Mouse (Mus musculus) hindbrain, embryonic 12.5 days (tissue): ENCODE data around the gene Fcgrt. TPM values are rescaled to one million over a fixed set of nuclear protein-coding genes. Genes with fewer than 3 reads are reported as not detected.

Source experiments
- ATAC-seq: fragments of 200-750 bp; cut with Nextera tagmentation; 2 replicates; pipeline ENCODE4 v1.8.0; 2017; ENCODE audit warnings: moderate TSS enrichment; ENCODE audit not compliant: low FRiP score
- H3K27ac ChIP-seq: fragments of 300-500 bp; sonication (generic); 2 replicates; pipeline ENCODE4 v1.5.1; 2016; ENCODE audit warnings: mild to moderate bottlenecking
- H3K27me3 ChIP-seq: fragments of 300-500 bp; sonication (generic); 2 replicates; pipeline ENCODE4 v1.6.1; 2016; ENCODE audit warnings: mild to moderate bottlenecking
- H3K36me3 ChIP-seq: fragments of 300-500 bp; sonication (generic); 2 replicates; pipeline ENCODE4 v1.6.1; 2016; ENCODE audit warnings: mild to moderate bottlenecking
- H3K4me1 ChIP-seq: fragments of 300-500 bp; sonication (generic); 2 replicates; pipeline ENCODE4 v1.6.1; 2016
- H3K4me2 ChIP-seq: fragments of 300-500 bp; sonication (generic); replicated peaks from 2 replicates; pipeline ENCODE4 v1.6.1; 2016; ENCODE audit warnings: mild to moderate bottlenecking
- H3K4me3 ChIP-seq: fragments of 300-500 bp; sonication (generic); 2 replicates; pipeline ENCODE4 v1.5.1; 2016; ENCODE audit warnings: mild to moderate bottlenecking
- H3K9ac ChIP-seq: fragments of 300-500 bp; sonication (generic); 2 replicates; pipeline ENCODE4 v1.6.1; 2016; ENCODE audit warnings: mild to moderate bottlenecking, moderate library complexity
- H3K9me3 ChIP-seq: fragments of 300-500 bp; sonication (generic); replicated peaks from 2 replicates; pipeline ENCODE4 v1.6.1; 2016; ENCODE audit warnings: mild to moderate bottlenecking
- WGBS: fragments of 180-500 bp; shearing (Covaris S2); methylation state at CpG from one replicate; pipeline ENCODE4 v1.1.7; 2016; 5-methylcytosine and 5-hydroxymethylcytosine counted together
- polyA plus RNA-seq: library from polyadenylated mRNA; unstranded; fragments of >200 nt; fragmentation: Nextera tagmentation; extraction: Ambion mirVana; gene quantifications from 2 replicates; pipeline ENCODE4 v1.2.1, GENCODE M21; 2016

Gene Fcgrt
- polyA plus RNA-seq, 1 experiment from 2014 or later = 20.2 TPM

DNA sequence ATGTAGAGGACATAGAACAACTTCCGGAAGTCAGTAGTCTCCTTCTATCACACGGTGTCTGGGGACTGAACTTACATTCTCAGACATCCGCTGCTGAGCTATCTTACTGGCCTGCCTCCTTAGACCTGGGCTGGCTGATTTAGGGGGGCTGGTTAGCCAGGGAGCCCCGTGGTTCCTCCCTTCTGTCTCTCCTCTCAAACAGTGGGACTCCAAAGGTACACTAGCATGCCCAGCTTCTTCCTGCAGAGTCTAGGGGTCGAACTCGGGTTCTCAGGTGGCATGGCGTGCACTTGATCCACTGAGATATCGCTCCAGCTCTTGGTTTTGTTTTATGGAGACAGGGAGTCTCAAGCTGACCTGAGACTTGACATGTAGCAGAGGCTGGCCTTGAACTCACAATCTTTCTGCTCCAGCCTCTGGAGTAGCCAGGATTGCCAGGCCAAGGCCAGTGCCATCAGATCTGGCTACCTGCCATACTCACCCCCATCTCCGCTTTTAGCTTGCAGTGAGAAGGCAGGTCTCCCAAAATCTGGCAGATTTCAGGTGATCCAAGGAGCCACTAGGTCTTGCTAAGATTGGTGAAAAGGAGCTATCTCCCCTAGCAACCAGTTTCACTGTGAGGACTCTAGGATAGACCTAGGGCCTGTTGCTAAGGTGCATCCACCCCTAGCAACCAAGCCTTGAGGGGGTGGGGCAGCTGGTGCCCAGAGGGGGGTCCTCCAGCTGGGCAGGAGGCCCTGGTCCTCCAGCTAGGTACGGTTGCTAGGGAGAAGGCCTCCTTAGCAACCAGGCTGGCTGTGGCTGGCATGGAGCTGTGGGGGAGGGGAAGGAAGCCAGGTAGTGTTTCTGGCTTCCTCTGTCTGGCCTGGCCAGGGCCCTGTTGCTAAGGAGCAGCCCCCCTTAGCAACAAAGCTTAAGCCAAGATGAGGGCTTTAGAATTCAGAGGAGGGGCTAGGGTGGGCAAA, 44.8 kb downstream of the Fcgrt start:
- Histone ChIP-seq H3K9me3 (no peaks in the 10 kb centered on the region), H3K27ac (peak overlapping the region; percentile 35; the same call in 1 of the 2 replicates), H3K36me3 (no peaks in the 10 kb centered on the region), H3K4me1 (peaks cover 31% of the 10 kb centered on the region), H3K4me2 (peak overlapping the region; percentile 15; the same call in 1 of the 2 replicates), H3K4me3 (0 out of 2 replicates have a peak overlapping the region, but pooled peaks have one; percentile 6), H3K9ac (peak overlapping the region; percentile 49; the same call in 1 of the 2 replicates), H3K27me3 (no peaks in the 10 kb centered on the region)
- ATAC-seq = 0 out of 2 replicates have a peak, but pooled peaks have one; percentile 3
- 74% methylated on average over 10 of the region's 10 CpGs for WGBS

DNA sequence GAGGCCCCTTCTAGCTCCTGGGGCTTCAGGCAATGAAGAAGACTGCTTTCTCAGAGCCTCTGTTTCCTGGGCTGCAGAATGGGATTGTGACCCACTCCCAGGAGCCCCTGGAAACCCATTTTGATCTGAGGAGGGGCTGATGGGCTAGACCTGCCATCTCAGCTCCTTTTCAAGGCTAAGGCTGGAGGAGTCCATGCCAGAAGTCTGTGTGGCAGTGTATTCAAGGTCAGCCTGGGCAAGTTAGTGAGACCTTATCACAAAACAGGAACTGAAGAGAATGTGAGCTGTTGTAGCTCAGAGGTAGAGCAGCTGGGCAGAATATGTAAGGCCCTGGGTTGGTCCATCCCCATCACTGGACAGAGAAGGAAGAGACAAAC, 46.7 kb downstream of the Fcgrt start:
- Histone ChIP-seq H3K27me3 (no peaks in the 10 kb centered on the region), H3K9ac (no peak overlapping the region), H3K27ac (no peak overlapping the region), H3K4me1 (peaks cover 29% of the 10 kb centered on the region), H3K4me2 (no peak overlapping the region), H3K36me3 (no peaks in the 10 kb centered on the region), H3K4me3 (no peak overlapping the region), H3K9me3 (no peaks in the 10 kb centered on the region)
- no peak for ATAC-seq

DNA sequence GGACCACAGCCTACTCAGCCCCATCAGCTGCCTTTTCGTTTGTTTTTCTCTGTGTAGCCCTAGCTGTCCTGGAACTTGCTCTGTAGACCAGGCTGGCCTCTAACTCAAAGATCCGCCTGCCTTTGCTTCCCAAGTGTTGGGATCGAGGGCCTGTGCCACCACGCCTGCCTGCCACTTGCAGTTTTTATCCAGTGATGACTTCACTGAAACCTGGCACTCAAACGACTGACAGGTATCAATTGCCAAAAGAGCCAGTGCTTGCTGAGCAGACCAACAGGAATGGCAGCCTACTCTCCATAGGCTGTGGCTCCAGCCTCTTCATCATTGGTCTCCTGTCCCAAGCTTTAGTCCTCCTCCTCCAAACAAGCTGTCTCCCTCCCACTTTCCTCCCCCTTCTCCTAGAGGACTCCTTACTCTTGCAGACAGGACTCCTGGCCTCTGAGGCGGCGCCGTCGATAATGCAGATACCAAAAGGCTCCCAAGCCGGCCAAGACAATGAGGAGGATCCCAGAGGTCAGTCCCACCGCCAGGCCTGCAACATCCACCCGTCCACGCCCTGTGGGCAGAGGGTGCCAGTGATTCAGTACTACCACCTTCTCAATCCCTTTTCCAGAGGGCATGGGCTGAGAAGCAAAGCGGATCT, 47.2 kb downstream of the Fcgrt start:
- Histone ChIP-seq H3K4me2 (no peak overlapping the region), H3K36me3 (no peaks in the 10 kb centered on the region), H3K4me1 (peaks cover 31% of the 10 kb centered on the region), H3K9ac (no peak overlapping the region), H3K27ac (no peak overlapping the region), H3K4me3 (no peak overlapping the region), H3K9me3 (no peaks in the 10 kb centered on the region), H3K27me3 (no peaks in the 10 kb centered on the region)
- no peak for ATAC-seq
- WGBS = 67% methylated on average over 14 of the region's 14 CpGs

DNA sequence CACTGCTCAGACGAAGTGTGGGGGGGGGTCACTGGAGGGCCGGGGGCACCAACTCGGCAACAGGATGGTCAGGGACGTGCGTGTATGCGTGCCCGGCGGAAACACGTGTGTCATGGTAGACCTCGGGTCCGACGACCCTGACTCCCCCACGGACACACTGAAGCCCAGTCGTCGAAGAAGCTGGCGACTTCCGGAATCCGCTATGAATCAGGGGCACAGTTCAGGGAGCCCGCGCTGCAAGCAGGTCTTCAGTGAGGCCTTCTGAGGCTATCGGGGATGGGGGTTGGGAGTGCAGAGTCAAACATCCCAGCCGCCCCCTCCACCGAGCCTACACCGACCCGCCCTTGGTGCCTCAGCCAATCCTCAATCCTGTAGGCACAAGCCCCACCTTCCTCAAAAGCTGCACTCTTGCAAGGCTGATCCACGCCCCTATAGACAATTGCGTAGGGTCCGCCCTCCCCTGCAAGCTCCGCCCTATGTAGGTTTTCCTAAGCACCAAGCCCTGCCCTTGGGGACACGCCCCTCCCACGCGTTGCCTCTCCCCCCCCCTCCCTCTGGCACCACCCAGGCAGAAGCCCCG, 49.6 kb downstream of the Fcgrt start:
- Histone ChIP-seq H3K27me3 (no peaks in the 10 kb centered on the region), H3K9ac (peak overlapping the region; percentile 97), H3K27ac (peak overlapping the region; percentile 100), H3K9me3 (no peaks in the 10 kb centered on the region), H3K4me2 (peak overlapping the region; percentile 98), H3K4me3 (peak overlapping the region; percentile 93), H3K4me1 (peaks cover 34% of the 10 kb centered on the region), H3K36me3 (peaks cover 14% of the 10 kb centered on the region)
- WGBS = under 1% methylated on average over 33 of the region's 33 CpGs
- ATAC-seq = peak; percentile 90

DNA sequence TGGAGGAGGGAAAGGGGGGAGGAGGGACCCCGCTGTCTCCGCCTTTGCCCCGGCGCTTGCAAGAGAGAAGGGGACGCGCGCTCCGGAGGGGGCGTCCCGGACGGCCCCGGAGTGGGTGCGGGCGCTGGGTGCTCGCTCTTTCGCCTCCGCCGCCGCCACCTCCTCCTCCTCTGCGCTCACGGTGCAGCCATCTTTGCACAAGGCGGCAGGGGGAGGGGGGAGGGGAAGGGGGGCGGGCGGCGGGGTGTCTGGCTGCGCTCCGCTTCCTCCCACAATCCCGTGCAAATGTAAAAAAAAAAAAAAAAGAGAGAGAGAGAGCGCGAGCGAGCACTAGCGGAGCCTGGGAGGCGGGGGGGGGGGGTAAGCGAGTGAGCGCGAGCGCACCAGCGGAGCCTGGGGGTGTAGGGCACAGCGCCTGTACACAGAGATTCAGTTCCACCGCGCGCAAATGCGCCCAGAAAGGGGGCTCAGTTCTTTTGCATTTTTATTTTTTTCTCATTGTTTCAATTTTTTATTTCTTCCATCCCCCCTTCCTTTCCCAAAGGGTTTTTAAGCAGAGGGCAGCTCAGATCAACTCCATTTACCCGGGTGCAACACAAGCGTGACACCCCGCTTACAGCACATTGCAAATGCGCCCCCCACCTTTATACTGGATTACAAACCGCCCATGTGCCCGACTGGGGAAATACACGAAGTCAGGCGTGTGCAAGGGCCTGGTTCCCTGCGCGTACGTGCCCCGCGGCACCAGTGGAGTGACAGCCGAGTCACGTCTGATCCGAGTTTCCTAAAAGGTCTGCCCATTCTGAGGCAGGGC, 50.3 kb downstream of the Fcgrt start:
- peak; percentile 62 for ATAC-seq
- Histone ChIP-seq H3K27me3 (no peaks in the 10 kb centered on the region), H3K9me3 (no peaks in the 10 kb centered on the region), H3K27ac (peak overlapping the region; percentile 100), H3K4me3 (peak overlapping the region; percentile 93), H3K4me2 (peak overlapping the region; percentile 98), H3K4me1 (peaks cover 28% of the 10 kb centered on the region), H3K36me3 (peaks cover 21% of the 10 kb centered on the region), H3K9ac (peak overlapping the region; percentile 97)
- WGBS = under 1% methylated on average over 33 of the region's 59 CpGs

DNA sequence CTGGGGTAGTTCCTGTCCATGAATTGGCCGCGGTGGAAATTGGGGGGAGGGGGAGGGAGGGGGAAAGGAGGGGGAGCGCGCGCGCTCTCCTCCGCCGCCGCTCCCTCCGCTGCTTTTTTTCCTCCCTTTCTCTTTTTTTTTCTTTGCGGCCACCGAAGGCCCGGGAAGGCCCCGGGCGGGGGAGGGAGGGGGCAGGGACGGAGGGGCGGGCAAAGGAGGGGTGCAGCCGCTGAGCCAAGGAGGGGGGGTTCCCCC, 50.9 kb downstream of the Fcgrt start, which contains the start of gene Prr12:
Gene Prr12, minus strand, starts transcription at position 20 of the 255 bp plus-strand sequence.
- H3K4me3 ChIP-seq = peak within 1 kb of the TSS; percentile 93
- ATAC-seq = no peak
- WGBS = 0% methylated on average over 1 of the region's 18 CpGs
- no peaks in the 10 kb centered on the region for H3K9me3 ChIP-seq
- H3K9ac ChIP-seq = peak within 1 kb of the TSS; percentile 97
- H3K4me1 ChIP-seq = peaks cover 28% of the 10 kb centered on the region
- H3K36me3 ChIP-seq = peaks cover 26% of the 10 kb centered on the region
- peak within 1 kb of the TSS; percentile 98 for H3K4me2 ChIP-seq
- no peaks in the 10 kb centered on the region for H3K27me3 ChIP-seq
- peak within 1 kb of the TSS; percentile 100 for H3K27ac ChIP-seq

DNA sequence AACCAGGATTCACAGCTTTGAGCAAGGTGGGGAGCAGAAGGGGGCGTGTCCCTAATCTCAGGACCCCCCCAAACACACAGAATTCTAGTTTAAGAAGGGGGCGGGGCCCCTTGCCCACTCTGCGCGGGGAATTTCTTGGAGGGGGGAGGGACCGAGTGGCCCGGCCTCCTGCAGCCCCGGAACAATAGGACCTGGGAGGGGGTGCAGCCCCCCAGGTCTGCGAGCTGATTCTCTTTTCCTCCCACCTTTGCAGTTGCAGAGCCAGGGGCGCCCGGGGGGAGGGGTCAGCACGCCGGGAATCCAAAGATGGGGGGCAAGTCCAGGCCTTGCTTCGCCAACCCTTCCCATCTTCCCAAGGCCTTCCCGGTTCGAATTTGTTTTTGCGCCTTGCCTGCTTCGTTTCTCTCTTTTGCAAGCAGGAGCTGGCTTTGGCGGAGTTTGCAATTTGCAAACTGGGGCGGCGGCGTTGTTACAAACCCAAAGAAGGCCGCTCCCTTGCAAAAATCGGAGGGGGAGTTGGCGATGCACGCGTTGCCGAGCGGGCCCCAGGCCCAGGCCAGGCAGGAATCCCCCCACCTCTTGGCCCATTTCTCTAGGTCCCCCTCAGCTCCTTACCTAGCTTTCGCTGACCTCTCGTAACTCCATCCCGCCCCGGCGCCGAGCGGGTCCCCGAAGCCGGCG, 51.3 kb downstream of the Fcgrt start:
- H3K4me2 ChIP-seq = peak overlapping the region; percentile 98
- no peaks in the 10 kb centered on the region for H3K27me3 ChIP-seq
- H3K4me1 ChIP-seq = peaks cover 28% of the 10 kb centered on the region
- H3K4me3 ChIP-seq = peak overlapping the region; percentile 93
- H3K9me3 ChIP-seq = no peaks in the 10 kb centered on the region
- no peak for ATAC-seq
- WGBS = 0% methylated on average over 37 of the region's 38 CpGs
- H3K36me3 ChIP-seq = peaks cover 31% of the 10 kb centered on the region
- H3K9ac ChIP-seq = peak overlapping the region; percentile 97
- peak overlapping the region; percentile 100 for H3K27ac ChIP-seq

DNA sequence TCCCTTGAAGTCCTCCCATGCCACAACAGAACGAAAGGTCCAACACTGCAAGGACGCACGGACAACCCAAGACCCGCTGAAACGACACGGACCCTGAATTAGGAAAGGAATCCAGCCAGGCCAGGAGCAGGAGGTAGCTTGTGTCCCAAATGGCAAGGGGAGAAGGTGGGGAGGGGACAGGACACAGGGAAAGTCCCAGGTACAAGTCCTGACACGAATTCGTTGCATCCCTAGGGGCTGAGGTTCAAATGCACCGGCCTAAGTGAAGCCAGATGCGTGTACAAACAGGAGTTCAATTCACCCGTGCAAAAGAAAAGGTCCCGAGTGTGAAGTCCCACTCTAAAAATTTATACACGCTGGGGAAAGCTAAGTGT, 52.1 kb downstream of the Fcgrt start:
- 2% methylated on average over 13 of the region's 13 CpGs for WGBS
- peaks cover 28% of the 10 kb centered on the region for H3K4me1 ChIP-seq
- no peak for ATAC-seq

DNA sequence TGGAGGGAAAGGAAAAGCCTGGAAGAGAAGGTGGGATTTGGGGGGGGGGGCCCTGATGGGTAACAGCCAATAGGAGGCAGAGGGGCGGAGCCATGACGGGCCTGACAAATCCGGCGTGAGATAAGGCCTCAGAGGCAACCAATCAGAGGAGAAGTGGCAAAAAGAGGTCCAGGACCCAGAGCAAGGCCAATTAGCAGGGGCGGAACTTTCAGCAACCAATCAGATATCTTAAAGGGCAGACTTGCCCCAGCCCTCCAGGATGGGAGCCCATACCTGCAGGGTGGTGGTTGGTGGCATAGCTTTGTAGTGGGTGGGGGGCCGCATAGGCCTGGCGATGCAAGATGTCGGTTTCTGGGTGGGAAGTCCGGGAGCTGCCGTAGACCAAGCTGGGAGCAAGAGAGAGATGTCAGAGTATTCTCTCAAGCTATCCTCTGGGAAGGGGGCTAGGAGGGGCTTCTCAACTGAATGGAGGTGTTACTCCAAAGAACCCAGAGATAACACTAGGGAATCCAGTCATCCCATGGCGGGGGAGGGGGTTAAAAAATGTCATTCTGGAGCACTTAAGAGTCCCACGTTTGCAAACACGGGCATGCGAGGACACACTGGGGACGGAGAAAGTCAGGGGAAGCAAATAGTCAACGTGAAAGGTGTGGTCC, 52.6 kb downstream of the Fcgrt start:
- peaks cover 28% of the 10 kb centered on the region for H3K4me1 ChIP-seq
- no peaks in the 10 kb centered on the region for H3K27me3 ChIP-seq
- 2% methylated on average over 16 of the region's 16 CpGs for WGBS
- peak; percentile 46 for ATAC-seq
- H3K27ac ChIP-seq = peak overlapping the region; percentile 100
- H3K4me2 ChIP-seq = peak overlapping the region; percentile 98
- H3K36me3 ChIP-seq = peaks cover 44% of the 10 kb centered on the region
- peak overlapping the region; percentile 93 for H3K4me3 ChIP-seq
- peak overlapping the region; percentile 97 for H3K9ac ChIP-seq
- H3K9me3 ChIP-seq = no peaks in the 10 kb centered on the region

More for the DNA sequence above, 52.1 kb downstream of the Fcgrt start:
- Histone ChIP-seq H3K4me3 (peak overlapping the region; percentile 93), H3K36me3 (peaks cover 38% of the 10 kb centered on the region), H3K4me2 (peak overlapping the region; percentile 98), H3K27ac (peak overlapping the region; percentile 100), H3K9ac (peak overlapping the region; percentile 97), H3K9me3 (no peaks in the 10 kb centered on the region), H3K27me3 (no peaks in the 10 kb centered on the region)

DNA sequence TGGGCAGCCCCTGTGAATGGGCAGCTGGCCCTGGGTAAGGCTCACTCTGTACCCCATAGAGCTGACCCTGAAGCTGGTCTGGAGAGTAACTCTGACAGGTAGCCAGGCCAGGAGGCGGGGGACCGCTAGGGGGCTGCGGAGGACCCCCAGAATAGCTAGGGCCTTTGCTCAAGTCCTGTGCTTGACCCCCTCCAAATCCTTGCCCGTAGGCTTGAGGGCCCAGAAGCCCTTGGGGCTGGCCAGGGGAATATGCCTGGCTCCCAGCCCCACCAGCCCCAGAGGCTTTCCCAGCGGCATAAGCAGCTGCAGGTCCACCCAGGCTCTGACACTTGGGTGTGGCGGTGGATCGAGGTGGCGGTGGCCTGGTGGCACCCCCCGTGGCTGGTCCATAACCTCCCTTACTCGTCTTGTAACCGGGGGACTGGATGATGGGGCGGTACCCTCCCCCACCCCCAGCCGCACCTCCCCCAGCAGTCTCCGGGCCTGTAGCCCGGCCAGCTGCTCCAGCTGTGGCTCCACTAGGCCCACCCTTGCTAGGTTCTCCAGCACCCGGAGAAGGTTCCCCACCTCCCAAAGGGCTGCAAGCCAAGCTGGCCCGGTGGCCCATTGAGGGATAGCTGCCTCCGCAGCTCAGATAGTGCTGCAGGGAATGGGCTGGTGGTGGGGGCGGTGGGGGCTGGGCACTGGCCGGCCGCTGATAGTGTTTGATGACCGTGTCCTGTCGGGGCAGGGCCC, 54.6 kb downstream of the Fcgrt start:
- Histone ChIP-seq H3K27ac (no peak overlapping the region), H3K9ac (no peak overlapping the region), H3K4me1 (peaks cover 25% of the 10 kb centered on the region), H3K4me2 (no peak overlapping the region), H3K9me3 (no peaks in the 10 kb centered on the region), H3K27me3 (no peaks in the 10 kb centered on the region), H3K36me3 (peaks cover 63% of the 10 kb centered on the region), H3K4me3 (no peak overlapping the region)
- ATAC-seq = no peak
- WGBS = 90% methylated on average over 23 of the region's 23 CpGs
